ENCODE assay signal across 8 mouse cellular contexts in the genomic region with DNA sequence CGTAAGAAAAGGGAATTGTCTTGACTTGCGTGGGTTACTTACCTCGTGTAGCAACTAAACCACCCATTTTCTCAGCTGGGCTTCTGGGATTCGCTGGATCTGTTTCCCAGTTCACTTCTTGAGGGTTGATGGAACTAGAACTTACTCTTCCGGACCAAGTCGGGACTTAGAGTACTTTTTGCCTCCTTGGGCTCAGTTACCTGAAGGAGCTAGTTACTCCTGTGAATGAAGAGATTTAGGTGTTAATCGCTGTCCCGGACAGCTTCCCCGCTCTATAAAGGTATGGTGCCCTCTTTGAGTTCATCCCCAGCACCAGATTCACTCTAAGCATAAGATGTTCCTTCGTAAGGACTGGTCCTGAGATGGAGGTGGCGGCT. TPM values are rescaled to one million over a fixed set of nuclear protein-coding genes. Genes with fewer than 3 reads are reported as not detected.
DNase-seq lines count a peak whose midpoint lies in the region; ATAC-seq and TF ChIP-seq lines count a peak whose summit lies in the region.
"Had no signal": no experiment of that assay in that cellular context is flagged by ENCODE, and none has a peak within 500 bp of the region (broad histone marks: within the 10 kb centered on the region; RNA-seq: fewer than 3 reads in every experiment).

No protein-coding gene starts in this region.

- TF ChIP-seq CTCF in lung, postnatal 0 days (IDR thresholded peaks at IDR 0.05): no peak

- ATAC-seq in lung, postnatal 0 days: no peak

- H3K36me3 ChIP-seq in lung, postnatal 0 days (ENCODE audit: insufficient read depth, low read length): no peaks in the 10 kb centered on the region
- H3K36me3 ChIP-seq in hindbrain, embryonic 10.5 days: peaks cover 29% of the 10 kb centered on the region
- peaks cover 34% of the 10 kb centered on the region for H3K36me3 ChIP-seq in midbrain, embryonic 10.5 days

- peak overlapping the region; percentile 98 for H3K27ac ChIP-seq in lung, postnatal 0 days (ENCODE audit: low read length)
- H3K27ac ChIP-seq in hindbrain, embryonic 10.5 days: peak overlapping the region; percentile 99
- peak overlapping the region; percentile 99 for H3K27ac ChIP-seq in midbrain, embryonic 10.5 days (replicated peaks)

- peak; percentile 24 for DNase-seq in lung, postnatal 0 days (ENCODE audit: low spot score)
- DNase-seq in lung, postnatal 10 days: no peak
- DNase-seq in c-Kit-negative CD71-positive TER-119-positive erythroid progenitor cells, embryonic 14.5 days (ENCODE audit: low read depth, low spot score): peak; percentile 33
- no peak for DNase-seq in hindbrain, embryonic 10.5 days (ENCODE audit: low spot score)
- no peak for DNase-seq in midbrain, embryonic 10.5 days (ENCODE audit: low spot score)
- no peak for DNase-seq in gastrocnemius, postnatal 25 days
- no peak for DNase-seq in layer of hippocampus, postnatal 10 days (ENCODE audit: low spot score in 2 of 2)

- no peaks in the 10 kb centered on the region for H3K9me3 ChIP-seq in lung, postnatal 0 days (ENCODE audit: low read length)
- no peaks in the 10 kb centered on the region for H3K9me3 ChIP-seq in hindbrain, embryonic 10.5 days
- no peaks in the 10 kb centered on the region for H3K9me3 ChIP-seq in midbrain, embryonic 10.5 days (replicated peaks)

- peaks cover 15% of the 10 kb centered on the region; the same call in 1 of the 2 replicates for H3K4me1 ChIP-seq in lung, postnatal 0 days (ENCODE audit: insufficient read depth, low read depth, low read length)
- H3K4me1 ChIP-seq in hindbrain, embryonic 10.5 days (replicated peaks): peaks cover 17% of the 10 kb centered on the region
- peaks cover 22% of the 10 kb centered on the region for H3K4me1 ChIP-seq in midbrain, embryonic 10.5 days

- H3K4me3 ChIP-seq in lung, postnatal 0 days (ENCODE audit: low read depth, low read length): peak overlapping the region; percentile 99
- H3K4me3 ChIP-seq in hindbrain, embryonic 10.5 days: peak overlapping the region; percentile 92
- peak overlapping the region; percentile 93 for H3K4me3 ChIP-seq in midbrain, embryonic 10.5 days

- TF ChIP-seq EP300 in lung, postnatal 0 days (IDR thresholded peaks at IDR 0.05): no peak

- peak overlapping the region; percentile 80 for H3K4me2 ChIP-seq in lung, postnatal 0 days (replicated peaks; ENCODE audit: low read depth, low read length)

- WGBS in lung, postnatal 0 days: 3% methylated on average over 11 of the region's 11 CpGs
- WGBS in hindbrain, embryonic 10.5 days: 2% methylated on average over 11 of the region's 11 CpGs
- WGBS in midbrain, embryonic 10.5 days: 1% methylated on average over 11 of the region's 11 CpGs

- H3K9ac ChIP-seq in lung, postnatal 0 days (replicated peaks; ENCODE audit: low read depth): peak overlapping the region; percentile 91

- H3K27me3 ChIP-seq in lung, postnatal 0 days (replicated peaks; ENCODE audit: insufficient read depth, low read length): no peaks in the 10 kb centered on the region
- no peaks in the 10 kb centered on the region for H3K27me3 ChIP-seq in hindbrain, embryonic 10.5 days (ENCODE audit: insufficient read depth, poor library complexity, severe bottlenecking)
- no peaks in the 10 kb centered on the region for H3K27me3 ChIP-seq in midbrain, embryonic 10.5 days (ENCODE audit: low read depth, poor library complexity, severe bottlenecking)

RNA-seq across cellular contexts. Expression of gene Gatad2b, which starts 1.1 kb away (rescaled TPM):
- 9.2 and 10.1 TPM in 2 replicates for polyA plus RNA-seq in lung, postnatal 0 days (2015; fragmentation: Nextera tagmentation; extraction: Ambion mirVana)
- polyA plus RNA-seq in hindbrain, embryonic 10.5 days (2016; fragmentation: Nextera tagmentation; extraction: Ambion mirVana): 15.3 and 17.9 TPM in 2 replicates
- 13.6 and 14.1 TPM in 2 replicates for polyA plus RNA-seq in midbrain, embryonic 10.5 days (2016; fragmentation: Nextera tagmentation; extraction: Ambion mirVana)
- 10 to 100 TPM; 37.2 to 40.0 TPM for total RNA-seq in gastrocnemius, postnatal 25 days (2021)
- 10 to 100 TPM; 79.6 to 94.1 TPM for total RNA-seq in layer of hippocampus, postnatal 10 days (2021)

RNA-seq across cellular contexts. Expression of gene Dennd4b, which starts 29.1 kb away (rescaled TPM):
- polyA plus RNA-seq in lung, postnatal 0 days (2015; fragmentation: Nextera tagmentation; extraction: Ambion mirVana): 2.3 and 2.7 TPM in 2 replicates
- 5.7 and 7.1 TPM in 2 replicates for polyA plus RNA-seq in hindbrain, embryonic 10.5 days (2016; fragmentation: Nextera tagmentation; extraction: Ambion mirVana)
- polyA plus RNA-seq in midbrain, embryonic 10.5 days (2016; fragmentation: Nextera tagmentation; extraction: Ambion mirVana): 6.9 and 7.0 TPM in 2 replicates
- 10 to 100 TPM; 71.3 to 76.9 TPM for total RNA-seq in gastrocnemius, postnatal 25 days (2021)
- total RNA-seq in layer of hippocampus, postnatal 10 days (2021): 10 to 100 TPM; 23.1 to 28.8 TPM

RNA-seq across cellular contexts. Expression of gene Crtc2, which starts 40.1 kb away (rescaled TPM):
- polyA plus RNA-seq in lung, postnatal 0 days (2015; fragmentation: Nextera tagmentation; extraction: Ambion mirVana): 11.9 and 16.2 TPM in 2 replicates
- polyA plus RNA-seq in hindbrain, embryonic 10.5 days (2016; fragmentation: Nextera tagmentation; extraction: Ambion mirVana): 20.8 and 28.4 TPM in 2 replicates
- 18.5 and 20.9 TPM in 2 replicates for polyA plus RNA-seq in midbrain, embryonic 10.5 days (2016; fragmentation: Nextera tagmentation; extraction: Ambion mirVana)
- 10 to 100 TPM; 13.9 to 16.9 TPM for total RNA-seq in gastrocnemius, postnatal 25 days (2021)
- 10 to 100 TPM; 29.8 to 34.6 TPM for total RNA-seq in layer of hippocampus, postnatal 10 days (2021)

RNA-seq across cellular contexts. Expression of gene Slc39a1, which starts 46.1 kb away (rescaled TPM):
- polyA plus RNA-seq in lung, postnatal 0 days (2015; fragmentation: Nextera tagmentation; extraction: Ambion mirVana): 143 and 152 TPM in 2 replicates
- polyA plus RNA-seq in hindbrain, embryonic 10.5 days (2016; fragmentation: Nextera tagmentation; extraction: Ambion mirVana): 62.5 and 65.3 TPM in 2 replicates
- polyA plus RNA-seq in midbrain, embryonic 10.5 days (2016; fragmentation: Nextera tagmentation; extraction: Ambion mirVana): 69.6 and 81.8 TPM in 2 replicates
- 10 to 100 TPM; 49.6 to 54.7 TPM for total RNA-seq in gastrocnemius, postnatal 25 days (2021)
- 10 to 100 TPM; 48.6 to 52.3 TPM for total RNA-seq in layer of hippocampus, postnatal 10 days (2021)

RNA-seq across cellular contexts. Expression of gene Creb3l4, which starts 50.7 kb away (rescaled TPM):
- polyA plus RNA-seq in lung, postnatal 0 days (2015; fragmentation: Nextera tagmentation; extraction: Ambion mirVana): 2.4 and 2.8 TPM in 2 replicates
- 4.2 and 4.3 TPM in 2 replicates for polyA plus RNA-seq in hindbrain, embryonic 10.5 days (2016; fragmentation: Nextera tagmentation; extraction: Ambion mirVana)
- polyA plus RNA-seq in midbrain, embryonic 10.5 days (2016; fragmentation: Nextera tagmentation; extraction: Ambion mirVana): 4.6 and 4.9 TPM in 2 replicates
- under 1 TPM in 1 of 2 experiments, not detected in 1; 0.35 TPM for total RNA-seq in gastrocnemius, postnatal 25 days (2021)
- total RNA-seq in layer of hippocampus, postnatal 10 days (2021): not detected
- total RNA-seq: hematopoietic stem cell, adult 5-6 weeks had no signal

Comparison
In these comparisons a context has a peak if more than half of its experiments do, and no peak if none do; other contexts are left out.
1. DNase-seq: peak in lung, postnatal 0 days (single experiment) and c-Kit-negative CD71-positive TER-119-positive erythroid progenitor cells, embryonic 14.5 days (single experiment); none in lung, postnatal 10 days (single experiment), hindbrain, embryonic 10.5 days (single experiment), midbrain, embryonic 10.5 days (single experiment), gastrocnemius, postnatal 25 days (single experiment) and layer of hippocampus, postnatal 10 days (0 of 2).
2. Peak in every context shown above with its lines, with median percentiles within 50 percentile points of each other: H3K27ac ChIP-seq and H3K4me3 ChIP-seq.